Mouse (Mus musculus): ENCODE measurements around the gene Cnnm2.

Gene Cnnm2

DNA sequence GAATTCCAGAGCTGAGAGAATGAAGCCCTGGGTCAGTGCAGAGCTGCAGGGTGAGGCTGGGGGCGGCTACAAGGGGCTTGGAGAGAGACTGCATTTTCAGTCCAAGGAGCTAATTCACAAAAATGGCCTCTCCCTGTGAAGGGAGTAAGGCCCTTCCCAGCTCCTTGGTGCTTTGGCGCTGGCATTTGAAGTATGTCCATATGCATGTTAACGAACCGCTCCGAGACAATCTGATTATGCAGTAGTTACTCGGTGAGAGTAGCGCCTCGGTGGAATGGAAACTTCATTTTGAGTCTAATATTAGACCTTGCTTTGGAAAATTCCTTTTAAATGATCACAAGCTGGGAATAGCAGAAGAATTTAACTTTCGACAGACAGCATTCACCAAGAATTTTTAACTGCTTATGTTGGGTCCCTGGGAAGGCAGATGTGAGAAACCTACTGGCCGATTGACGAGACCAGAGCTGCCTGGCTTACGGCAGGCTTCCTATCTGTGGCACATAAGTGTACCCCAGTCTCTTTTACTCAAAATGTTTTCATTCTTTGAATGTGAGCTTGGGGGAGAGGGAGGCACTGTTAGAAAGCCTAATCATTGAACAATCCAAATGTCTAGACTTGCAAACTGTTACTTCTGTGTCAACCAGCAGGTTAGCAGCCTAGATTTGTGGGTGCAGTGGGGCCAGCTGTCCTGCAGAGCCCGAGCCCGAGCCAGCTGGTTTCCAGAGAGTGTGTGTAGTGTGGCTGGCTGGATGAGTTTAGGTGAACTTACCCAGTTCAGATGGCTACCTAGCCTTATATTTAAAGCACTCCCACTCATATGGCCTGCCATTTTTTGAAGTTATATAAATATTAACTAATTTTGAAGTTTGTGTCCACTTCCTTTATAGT, 87.2 kb downstream of the Cnnm2 start:
- DNase-seq (ENCODE audit: low spot score) = no peak

DNA sequence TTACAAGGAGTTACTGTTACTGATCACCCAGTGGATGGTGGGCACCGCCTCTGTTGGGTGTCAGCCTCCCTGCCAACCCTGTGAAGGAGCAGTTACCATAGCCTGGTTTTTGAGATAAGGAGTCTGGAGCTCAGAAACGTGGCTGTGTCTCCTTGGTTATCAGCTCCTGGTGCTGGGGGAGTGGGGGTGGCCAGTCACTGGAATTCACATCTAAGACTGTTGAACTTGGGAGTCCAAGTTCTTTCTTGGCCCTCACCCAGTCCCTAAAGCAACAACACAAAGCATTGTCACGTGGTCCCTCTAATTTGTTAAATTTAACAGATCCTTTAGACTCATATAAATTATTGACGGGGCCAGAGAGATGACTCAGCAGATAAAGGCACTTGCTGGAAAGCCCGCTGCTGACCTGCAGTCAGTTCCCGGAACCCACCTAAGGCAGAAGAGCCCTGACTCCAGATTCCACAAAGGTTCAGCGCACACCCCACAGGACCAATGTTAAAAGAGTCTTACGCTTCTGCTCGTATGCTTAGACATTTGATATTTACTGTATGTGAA, 88.1 kb downstream of the Cnnm2 start:
- DNase-seq (ENCODE audit: low spot score) = no peak

DNA sequence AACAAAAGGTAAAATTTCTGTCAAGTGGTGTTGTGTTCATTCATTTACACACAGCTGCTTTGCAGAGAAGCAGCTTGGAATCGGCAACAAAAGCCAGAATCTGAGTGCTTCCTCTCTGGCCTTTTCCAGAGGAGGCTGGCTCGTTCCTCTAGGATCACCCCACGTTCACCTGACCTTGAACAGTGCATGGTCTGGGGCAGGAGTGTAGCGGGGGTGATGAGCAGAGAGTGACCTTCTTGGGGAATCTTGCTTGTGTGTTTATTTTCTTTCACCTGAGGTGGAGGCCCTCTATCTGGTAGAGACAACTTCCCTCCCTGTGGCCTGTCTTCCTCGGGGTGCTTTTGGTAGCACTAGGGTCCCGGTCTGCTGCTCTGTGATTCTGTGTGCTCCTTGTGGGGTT, 94.8 kb downstream of the Cnnm2 start:
- no peak for DNase-seq (ENCODE audit: low spot score)

DNA sequence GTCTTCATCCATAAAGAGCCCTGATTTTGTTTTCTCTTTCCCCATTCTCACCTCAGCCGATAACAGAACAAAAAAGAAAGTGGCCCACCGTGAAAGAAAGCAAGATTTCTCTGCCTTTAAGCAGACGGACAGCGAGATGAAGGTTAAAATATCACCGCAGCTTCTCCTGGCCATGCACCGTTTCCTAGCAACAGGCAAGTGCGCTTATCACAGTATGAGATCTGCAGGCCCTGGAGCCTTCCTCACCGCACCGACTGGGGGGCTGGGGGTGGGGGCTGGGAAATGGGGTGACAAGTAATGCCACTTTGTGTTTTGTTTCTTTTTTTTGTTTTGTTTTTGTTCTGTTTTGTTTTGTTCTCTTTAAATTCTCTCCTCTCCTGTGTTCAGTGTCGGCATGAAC, 95.4 kb downstream of the Cnnm2 start:
- DNase-seq (ENCODE audit: low spot score) = no peak

DNA sequence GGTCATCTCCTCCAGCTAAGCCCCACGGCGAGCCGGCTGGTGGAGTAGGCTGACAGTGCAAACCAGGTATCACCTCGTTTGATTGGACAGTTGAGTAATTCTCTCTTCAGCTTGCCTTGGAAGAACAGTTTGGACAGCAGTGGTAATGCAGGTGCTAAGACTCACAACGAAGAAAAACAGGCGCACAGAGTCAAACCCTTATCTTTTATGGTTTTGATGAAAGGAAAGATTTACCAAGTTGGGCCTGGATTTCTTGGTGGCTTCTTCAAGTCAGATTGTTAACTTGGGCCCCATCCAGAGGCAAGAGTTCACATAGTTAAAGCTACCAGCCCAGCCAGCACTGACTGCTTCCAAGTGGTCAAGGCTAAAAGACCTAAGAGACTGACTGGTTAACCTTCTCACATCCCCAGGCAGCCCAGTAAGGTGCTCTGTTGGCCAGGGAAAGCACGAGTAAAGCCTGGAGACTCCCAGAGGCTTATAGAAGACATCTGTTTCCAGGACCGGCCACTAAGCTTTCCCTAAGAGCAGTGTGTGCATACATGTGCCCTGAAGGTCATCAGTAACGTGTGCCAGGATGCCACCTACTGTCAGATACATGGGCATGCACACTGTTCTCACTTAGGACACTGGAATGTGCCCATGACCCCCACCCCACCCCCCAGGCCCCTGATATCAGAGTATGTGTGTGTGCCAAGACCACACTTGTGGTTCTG, 96.0 kb downstream of the Cnnm2 start:
- no peak for DNase-seq (ENCODE audit: low spot score)

DNA sequence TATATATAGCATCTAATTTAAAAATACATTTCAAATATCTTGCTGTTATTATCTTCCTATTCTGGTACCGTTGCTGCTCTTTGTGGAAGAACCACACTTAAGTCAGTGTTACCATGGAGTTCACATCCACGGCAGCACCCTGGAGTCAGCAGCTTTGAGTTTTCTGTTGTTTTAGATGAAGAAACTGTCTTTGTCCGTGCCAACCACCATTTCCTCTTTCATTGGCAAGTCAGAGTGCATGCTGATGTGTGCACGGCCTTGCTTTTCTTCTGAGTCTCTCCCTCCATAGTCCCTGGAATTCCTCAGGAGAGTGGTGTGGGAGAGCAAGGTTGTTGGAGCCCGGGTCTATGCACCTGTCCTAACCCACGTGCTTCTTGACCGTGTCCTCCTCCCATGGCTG, 96.8 kb downstream of the Cnnm2 start:
- no peak for DNase-seq (ENCODE audit: low spot score)

DNA sequence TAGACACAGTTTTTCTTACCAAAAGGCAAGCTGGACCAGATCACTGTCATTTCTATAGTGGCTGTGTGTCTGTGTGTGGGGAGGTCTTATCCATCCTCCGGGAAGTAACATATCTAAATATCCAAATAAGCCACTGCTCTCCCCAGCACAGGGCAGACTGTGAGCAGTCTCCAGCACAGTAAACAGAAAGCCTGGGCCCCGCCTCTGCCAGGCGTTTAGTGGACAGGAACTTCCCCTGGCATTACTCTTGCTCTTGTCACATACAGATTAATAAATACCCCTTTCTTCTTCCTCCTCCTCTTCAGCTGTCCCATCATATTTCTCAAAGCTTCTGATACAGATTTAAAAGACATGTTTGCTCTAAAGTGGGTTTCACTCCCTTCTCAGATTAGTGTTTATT, 101.2 kb downstream of the Cnnm2 start:
- no peak for DNase-seq (ENCODE audit: low spot score)

DNA sequence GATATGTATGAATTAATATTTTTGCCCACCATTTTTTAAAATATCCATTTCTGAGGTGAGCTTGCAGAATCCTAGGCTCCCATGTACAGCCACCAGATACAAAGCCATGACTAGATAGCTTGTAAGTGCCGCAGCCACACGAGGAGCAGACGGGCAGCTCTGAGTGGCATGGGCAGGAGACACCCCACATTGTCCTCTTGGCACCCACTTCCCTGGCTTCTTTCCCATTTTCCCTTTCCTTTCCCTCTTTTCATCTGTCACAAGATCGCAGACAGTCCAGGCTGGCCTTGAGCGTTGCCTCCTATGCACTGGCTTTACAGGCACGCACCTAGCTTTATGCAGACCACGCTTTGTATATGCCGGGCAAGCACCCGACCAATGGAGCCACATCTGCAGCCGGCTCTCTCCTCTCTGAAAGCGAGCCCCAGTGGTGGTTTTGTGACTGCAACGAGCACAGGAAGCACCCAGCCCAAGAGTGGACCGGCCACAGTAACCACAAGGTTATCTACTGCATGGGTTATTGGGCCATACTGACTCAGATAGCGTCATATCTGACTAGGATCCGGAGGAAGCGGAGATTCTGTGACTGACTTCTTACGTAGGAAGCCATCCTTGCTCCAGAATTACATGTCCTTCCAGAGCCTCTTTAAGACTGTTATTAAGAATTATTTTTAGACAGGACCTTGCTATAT, 102.0 kb downstream of the Cnnm2 start:
- no peak for DNase-seq (ENCODE audit: low spot score)

DNA sequence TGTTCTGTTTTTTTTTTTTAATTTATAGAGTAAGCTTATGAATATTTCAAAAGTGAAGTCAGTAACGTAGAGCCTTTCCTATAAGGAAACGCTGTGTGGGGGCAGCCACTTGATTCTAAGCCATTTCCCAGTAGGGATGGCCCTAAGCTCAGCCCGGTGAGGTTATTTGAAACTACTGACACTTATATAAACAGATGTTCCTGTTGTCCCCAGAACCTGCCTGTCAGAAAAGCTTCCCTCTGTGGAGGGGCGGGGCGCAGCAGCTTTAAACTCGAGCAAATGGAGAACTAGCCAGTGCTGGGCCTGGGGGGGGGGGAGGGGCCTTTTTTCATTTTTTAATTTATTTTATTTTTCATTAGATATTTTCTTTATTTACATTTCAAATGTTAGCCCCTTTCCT, 102.7 kb downstream of the Cnnm2 start:
- DNase-seq (ENCODE audit: low spot score) = no peak

DNA sequence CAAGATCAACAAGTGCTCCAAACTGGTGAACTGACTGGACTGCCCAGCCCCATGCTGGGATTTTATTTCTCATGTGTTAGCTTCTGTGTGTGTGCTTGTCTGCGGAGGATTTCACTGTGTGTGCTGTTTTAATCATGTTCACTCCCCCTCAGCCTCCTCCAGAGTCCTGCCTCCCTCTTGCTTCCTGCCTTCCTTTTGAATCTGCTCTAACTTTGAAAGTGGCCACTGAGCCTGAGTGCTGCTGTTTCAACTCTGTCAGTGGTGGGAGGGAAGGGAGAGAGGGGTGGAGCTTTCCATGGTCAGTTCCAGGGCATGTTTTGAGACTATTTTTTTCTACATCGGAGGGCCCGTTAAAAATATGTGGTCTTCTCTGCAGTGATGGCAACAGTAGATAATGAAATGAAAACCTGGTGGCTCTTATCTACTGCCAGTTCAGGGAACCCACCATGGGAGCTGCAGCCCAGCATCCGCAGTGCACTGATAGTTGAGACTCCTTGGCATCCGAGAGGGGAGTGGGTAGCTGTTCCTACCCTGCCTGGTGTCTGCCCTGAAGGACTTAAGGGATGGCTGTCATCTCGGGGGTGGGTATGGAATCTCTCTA, 103.4 kb downstream of the Cnnm2 start:
- no peak for DNase-seq (ENCODE audit: low spot score)

DNA sequence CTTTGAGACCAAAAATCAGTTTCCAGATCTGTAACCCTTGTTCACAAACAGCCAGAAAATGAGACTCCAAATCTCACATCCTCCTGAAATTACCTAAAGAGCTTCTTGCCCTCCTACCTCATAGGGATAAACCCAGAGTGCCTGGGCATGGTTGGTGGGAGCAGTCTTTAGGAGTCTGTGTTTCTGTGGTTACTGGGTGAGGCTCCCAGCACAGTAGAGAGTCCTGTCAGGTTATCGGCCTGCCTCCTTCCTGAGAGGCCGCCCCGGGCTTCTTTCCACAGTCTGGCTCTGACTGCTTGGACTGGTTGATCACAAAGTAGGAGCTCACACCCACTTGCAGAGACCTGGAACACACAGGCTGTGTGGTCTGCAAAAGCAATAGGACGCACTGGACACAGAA, 104.0 kb downstream of the Cnnm2 start:
- no peak for DNase-seq (ENCODE audit: low spot score)

DNA sequence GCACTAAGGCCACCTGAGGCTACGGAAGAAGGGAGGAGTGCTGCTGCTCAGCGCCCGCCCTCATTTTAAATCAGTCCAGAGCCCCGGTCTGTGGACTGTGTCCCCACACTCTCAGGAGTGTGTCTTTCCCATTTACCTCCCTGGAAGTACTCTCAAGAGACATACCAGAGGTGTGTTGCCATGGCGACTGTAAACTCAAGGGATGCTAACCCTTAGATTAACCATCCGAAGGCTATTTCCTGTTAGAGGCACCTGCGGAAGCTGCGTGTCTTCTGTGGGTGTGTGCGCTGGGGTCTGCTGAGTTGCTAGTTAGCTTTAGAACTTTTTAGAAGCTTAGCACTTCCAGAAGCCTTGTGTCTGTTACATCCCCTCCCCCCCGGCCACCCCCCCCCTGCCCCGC, 107.7 kb downstream of the Cnnm2 start:
- no peak for DNase-seq (ENCODE audit: low spot score)

DNA sequence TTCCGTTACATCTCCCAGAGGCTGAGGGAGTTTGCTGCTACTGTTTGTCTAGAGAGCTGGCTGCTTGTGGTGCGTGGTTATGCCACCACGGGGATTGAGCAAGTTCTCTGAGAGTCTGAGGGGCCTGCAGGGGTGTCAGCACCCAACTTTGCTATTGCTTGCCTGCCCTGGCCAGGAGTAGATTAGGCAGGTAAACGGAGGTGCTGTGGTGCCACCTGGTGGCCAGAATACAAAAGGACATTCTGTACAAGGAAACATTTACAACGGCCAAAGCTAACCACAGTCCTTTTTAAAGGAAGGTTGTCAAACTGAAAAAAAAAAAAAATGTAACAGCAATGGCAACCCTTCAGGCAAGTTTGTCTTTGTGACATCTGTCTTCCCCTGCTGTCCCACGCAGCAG, 108.1 kb downstream of the Cnnm2 start:
- DNase-seq (ENCODE audit: low spot score) = peak; percentile 83

DNA sequence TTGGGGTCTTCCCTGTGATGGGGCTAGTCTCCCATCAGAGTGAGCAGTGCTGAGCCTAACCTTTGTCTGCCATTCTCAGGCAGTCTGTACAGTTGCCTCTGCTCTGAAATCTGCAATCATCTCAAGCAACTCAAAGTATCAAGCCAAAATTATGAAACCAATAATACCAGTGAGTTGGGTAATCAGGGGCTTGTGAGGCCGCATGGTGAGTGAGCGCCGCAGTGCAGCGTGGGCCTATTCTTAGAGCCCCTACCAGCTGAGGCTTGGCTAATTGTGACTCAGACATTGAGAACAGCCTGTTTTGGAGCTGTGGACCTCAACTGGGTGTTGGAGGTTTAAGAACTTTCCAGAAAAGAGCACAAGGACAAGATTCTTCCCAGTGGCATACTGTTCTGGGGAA, 109.7 kb downstream of the Cnnm2 start:
- no peak for DNase-seq (ENCODE audit: low spot score)

DNA sequence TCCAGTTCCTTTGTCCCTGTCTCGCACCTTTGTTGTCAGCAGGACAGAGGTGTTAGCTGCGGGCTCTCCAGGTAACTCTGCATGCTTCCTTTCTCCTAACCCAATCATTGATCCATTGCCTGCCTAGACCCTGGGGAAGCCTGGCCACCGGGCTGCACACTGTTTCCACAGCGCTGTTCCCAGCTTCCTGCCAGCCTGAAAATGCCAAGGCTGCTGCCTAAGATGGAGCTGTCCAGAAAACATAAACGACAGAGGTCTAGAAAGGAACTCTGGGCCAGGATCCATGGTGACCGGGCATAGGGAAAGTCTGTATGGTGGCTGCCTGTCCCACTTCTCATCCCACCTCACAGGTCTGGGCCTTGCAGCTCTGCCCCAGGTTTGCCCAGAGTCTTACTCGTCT, 110.3 kb downstream of the Cnnm2 start:
- DNase-seq (ENCODE audit: low spot score) = no peak

DNA sequence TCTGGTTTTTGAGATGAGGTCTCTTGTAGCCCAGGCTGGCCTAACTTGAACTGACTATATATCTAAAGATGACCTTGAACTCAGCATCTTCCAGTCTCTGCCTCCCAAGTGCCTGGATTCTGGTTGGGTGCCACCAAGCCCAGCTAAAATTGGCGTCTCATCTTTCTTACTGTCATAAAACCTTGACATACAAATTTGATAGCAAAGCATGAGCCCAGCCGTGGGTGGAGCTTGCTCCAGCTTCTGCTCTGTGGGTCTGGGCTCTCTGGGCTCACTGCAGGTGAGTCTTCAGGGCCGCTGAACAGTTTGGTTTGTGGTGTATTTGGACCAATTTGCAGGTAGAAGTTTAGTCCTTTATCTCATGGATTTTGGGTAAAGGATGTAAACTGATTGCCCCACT, 112.5 kb downstream of the Cnnm2 start:
- DNase-seq (ENCODE audit: low spot score) = no peak

DNA sequence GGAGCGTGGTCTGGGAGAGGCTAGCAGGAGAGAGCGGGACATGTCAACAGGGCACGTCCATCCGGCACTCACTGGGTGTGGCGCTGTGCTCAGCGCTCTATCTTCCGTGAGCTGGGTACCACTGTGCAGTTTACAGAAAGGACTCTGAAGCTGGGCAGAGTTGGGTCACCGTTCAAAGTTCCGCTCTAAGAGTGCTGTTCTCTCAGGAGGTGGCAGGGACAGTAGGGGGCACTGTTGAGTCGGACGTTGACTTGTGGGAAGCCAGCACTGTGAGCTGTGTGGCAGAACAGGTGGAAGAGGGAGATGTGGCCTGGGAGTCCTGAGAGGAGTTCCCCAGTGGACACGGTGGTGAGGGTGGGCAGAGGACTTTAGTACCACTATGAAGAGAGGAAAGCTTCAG, 114.4 kb downstream of the Cnnm2 start:
- peak; percentile 85 for DNase-seq (ENCODE audit: low spot score)

DNA sequence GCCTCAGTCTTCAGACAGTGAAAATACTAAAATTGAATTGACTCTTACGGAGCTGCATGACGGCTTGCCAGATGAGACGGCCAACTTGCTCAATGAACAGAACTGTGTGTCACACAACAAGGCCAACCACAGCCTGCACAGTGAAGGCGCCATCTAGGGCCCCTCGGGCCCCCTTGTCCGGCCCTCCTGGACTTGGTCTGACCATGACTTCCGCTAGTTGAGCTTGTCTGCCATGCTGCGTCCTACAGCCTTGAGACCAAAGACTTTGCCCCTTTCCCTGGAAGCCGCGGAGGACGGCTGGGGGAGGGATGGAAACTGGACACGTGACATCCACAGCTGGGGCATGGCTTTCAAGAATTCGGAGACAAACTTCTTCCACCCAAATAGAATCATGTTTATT, 116.5 kb downstream of the Cnnm2 start:
- DNase-seq (ENCODE audit: low spot score) = no peak

DNA sequence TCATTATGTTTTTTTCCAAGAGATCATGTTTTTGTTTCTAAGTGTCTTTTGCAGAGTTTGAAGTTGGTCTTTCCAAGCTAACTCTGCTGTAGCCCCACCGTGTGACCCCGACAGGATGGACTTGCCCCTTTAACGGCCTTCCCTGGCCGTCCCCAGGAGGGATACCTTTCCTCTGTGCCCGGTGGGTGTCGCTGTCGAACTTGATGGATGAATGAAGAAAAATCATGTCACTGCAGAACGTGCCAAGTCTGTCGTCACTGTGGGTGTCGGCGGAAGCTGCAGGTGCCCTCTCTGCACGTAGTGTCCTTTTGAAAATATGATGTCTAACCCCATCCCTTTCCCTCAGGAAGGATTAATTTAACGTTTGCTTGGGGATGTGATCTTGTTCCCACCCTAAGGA, 117.0 kb downstream of the Cnnm2 start:
- DNase-seq (ENCODE audit: low spot score) = peak; percentile 37

DNA sequence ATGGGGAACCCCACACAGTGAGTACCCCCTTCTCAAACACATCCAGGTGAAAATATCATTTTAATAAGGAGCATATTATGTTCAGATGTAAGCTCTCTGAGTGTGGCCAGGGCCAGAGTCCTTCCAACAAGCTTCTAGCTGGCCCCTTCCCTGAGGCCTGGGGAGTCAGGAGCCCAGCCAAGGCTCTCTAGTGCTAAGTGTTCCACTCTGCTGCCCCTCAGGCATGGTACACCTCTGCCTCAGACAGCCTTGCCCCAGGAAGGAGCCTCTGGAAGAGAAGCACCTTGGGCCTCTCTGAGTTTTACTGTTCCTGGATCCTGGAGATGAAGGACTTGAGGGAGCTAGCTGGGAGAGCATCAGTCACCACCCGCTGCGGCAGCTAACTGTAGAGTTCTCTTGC, 118.5 kb downstream of the Cnnm2 start:
- no peak for DNase-seq (ENCODE audit: low spot score)

DNA sequence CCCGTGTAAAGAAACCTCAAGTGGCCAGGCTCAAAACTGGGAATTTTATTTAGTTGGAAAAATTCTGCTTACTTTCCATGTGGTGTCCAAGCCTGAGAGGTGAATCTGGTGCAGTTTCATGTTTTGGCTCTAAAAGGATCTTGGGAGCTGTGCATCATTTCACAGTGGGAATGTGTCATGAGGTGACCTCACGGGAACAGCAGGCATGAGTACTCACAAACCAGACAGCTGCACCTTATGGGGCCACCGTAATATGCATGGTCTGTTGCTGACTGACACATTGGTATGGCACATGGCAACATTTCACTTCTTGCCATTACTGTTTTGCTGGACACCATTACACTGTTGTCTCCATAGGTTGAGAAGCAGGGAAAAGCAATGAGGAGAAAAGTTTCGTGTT, 124.0 kb downstream of the Cnnm2 start:
- no peak for DNase-seq (ENCODE audit: low spot score)

DNA sequence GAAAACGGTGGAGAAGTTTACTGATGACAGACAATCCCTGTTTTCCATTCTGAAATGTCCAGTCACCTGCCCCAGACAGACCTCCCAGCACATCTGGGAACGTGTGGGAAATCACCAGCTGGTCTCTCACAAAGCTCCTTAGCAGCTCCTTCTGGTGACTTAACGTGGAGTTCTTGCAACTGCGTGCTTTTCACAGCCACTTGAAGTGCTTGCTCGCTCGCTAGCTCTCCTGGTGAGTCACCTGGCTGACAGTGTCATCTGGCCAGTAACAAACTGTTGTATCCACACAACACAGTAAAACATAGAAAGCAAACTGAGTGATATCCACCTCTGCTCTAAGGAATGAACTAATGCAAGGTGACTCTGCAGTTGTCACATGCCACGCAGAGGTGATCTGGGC, 125.4 kb downstream of the Cnnm2 start:
- DNase-seq (ENCODE audit: low spot score) = no peak
